Mouse (Mus musculus) heart, embryonic 13.5 days (tissue): Measurements from ENCODE around the gene Aig1. TPM values are rescaled to one million over a fixed set of nuclear protein-coding genes. Genes with fewer than 3 reads are reported as not detected.

ENCODE experiments used
- ATAC-seq: fragments of 200-750 bp; cut with Nextera tagmentation; 2 replicates; pipeline ENCODE4 v1.8.0; 2017; ENCODE audit warnings: moderate TSS enrichment; ENCODE audit not compliant: insufficient number of reproducible peaks, low FRiP score, low TSS enrichment; ENCODE audit errors: extremely low read depth
- H3K27ac ChIP-seq: fragments of 300-500 bp; sonication (generic); replicated peaks from 2 replicates; pipeline ENCODE4 v1.5.1; 2015; ENCODE audit warnings: moderate library complexity, mild to moderate bottlenecking, inconsistent platforms
- H3K27me3 ChIP-seq: fragments of 300-500 bp; sonication (generic); replicated peaks from 2 replicates; pipeline ENCODE4 v1.6.1; 2015; ENCODE audit warnings: mild to moderate bottlenecking, inconsistent platforms
- H3K36me3 ChIP-seq: fragments of 300-500 bp; sonication (generic); 2 replicates; pipeline ENCODE4 v1.6.1; 2015; ENCODE audit warnings: mild to moderate bottlenecking, inconsistent platforms
- H3K4me1 ChIP-seq: fragments of 300-500 bp; sonication (generic); 2 replicates; pipeline ENCODE4 v1.6.1; 2015; ENCODE audit warnings: inconsistent platforms
- H3K4me2 ChIP-seq: fragments of 300-500 bp; sonication (generic); 2 replicates; pipeline ENCODE4 v1.6.1; 2015; ENCODE audit warnings: inconsistent platforms, mild to moderate bottlenecking, moderate library complexity
- H3K4me3 ChIP-seq: fragments of 300-500 bp; sonication (generic); 2 replicates; pipeline ENCODE4 v1.5.1; 2015; ENCODE audit warnings: moderate library complexity, mild to moderate bottlenecking, inconsistent platforms
- H3K9ac ChIP-seq: fragments of 300-500 bp; sonication (generic); 2 replicates; pipeline ENCODE4 v1.6.1; 2015; ENCODE audit warnings: inconsistent platforms, mild to moderate bottlenecking, moderate library complexity
- H3K9me3 ChIP-seq: fragments of 300-500 bp; sonication (generic); 2 replicates; pipeline ENCODE4 v1.6.1; 2016; ENCODE audit warnings: inconsistent platforms
- WGBS: fragments of 180-500 bp; shearing (Covaris S2); methylation state at CpG from one replicate; pipeline ENCODE4 v1.1.7; 2015; ENCODE audit warnings: mixed read lengths; 5-methylcytosine and 5-hydroxymethylcytosine counted together
- polyA plus RNA-seq: library from polyadenylated mRNA; unstranded; fragments of >200 nt; fragmentation: Nextera tagmentation; extraction: Ambion mirVana; gene quantifications from 2 replicates; pipeline ENCODE4 v1.2.1, GENCODE M21; 2015

Aig1 gene
- polyA plus RNA-seq, 1 experiment from 2014 or later = 52.3 TPM

- no peaks in the 10 kb centered on the region for H3K27me3 ChIP-seq
- no peak overlapping the region for H3K4me3 ChIP-seq
- no peak for ATAC-seq
- H3K36me3 ChIP-seq = peaks cover 18% of the 10 kb centered on the region
- 73% methylated on average over 3 of the region's 3 CpGs for WGBS
- no peak overlapping the region for H3K27ac ChIP-seq
- no peak overlapping the region for H3K4me2 ChIP-seq
- no peak overlapping the region for H3K9ac ChIP-seq
- peaks cover 16% of the 10 kb centered on the region for H3K4me1 ChIP-seq
- no peaks in the 10 kb centered on the region for H3K9me3 ChIP-seq
These were observed 93.9 kb downstream of the Aig1 start for GRCm38 (mm10) chr10:13774910-13775309.

GRCm38 (mm10) chr10:13770720-13771119 lies 98.1 kb downstream of the Aig1 start:
- no peak for ATAC-seq

GRCm38 (mm10) chr10:13769789-13770188 lies 99.0 kb downstream of the Aig1 start:
- H3K9me3 ChIP-seq = no peaks in the 10 kb centered on the region
- peaks cover 5% of the 10 kb centered on the region; the same call in 1 of the 2 replicates for H3K36me3 ChIP-seq
- no peaks in the 10 kb centered on the region for H3K27me3 ChIP-seq
- peaks cover 23% of the 10 kb centered on the region for H3K4me1 ChIP-seq
- H3K9ac ChIP-seq = no peak overlapping the region
- ATAC-seq = no peak
- 32% methylated on average over 2 of the region's 2 CpGs for WGBS
- peak overlapping the region; percentile 21 for H3K4me2 ChIP-seq
- no peak overlapping the region for H3K4me3 ChIP-seq
- peak overlapping the region; percentile 24; the same call in 1 of the 2 replicates for H3K27ac ChIP-seq

More at GRCm38 (mm10) chr10:13770720-13771119, 98.1 kb downstream of the Aig1 start:
- Histone ChIP-seq H3K4me2 (no peak overlapping the region), H3K9ac (no peak overlapping the region), H3K4me3 (no peak overlapping the region), H3K9me3 (no peaks in the 10 kb centered on the region), H3K4me1 (peaks cover 23% of the 10 kb centered on the region), H3K27me3 (no peaks in the 10 kb centered on the region), H3K36me3 (peaks cover 9% of the 10 kb centered on the region; the same call in 1 of the 2 replicates), H3K27ac (no peak overlapping the region)
- WGBS = 66% methylated on average over 1 of the region's 1 CpGs

GRCm38 (mm10) chr10:13768866-13769265 lies 99.9 kb downstream of the Aig1 start:
- no peaks in the 10 kb centered on the region for H3K9me3 ChIP-seq
- H3K9ac ChIP-seq = no peak overlapping the region
- no peak for ATAC-seq
- peaks cover 5% of the 10 kb centered on the region; the same call in 1 of the 2 replicates for H3K36me3 ChIP-seq
- H3K27me3 ChIP-seq = no peaks in the 10 kb centered on the region
- H3K4me1 ChIP-seq = peaks cover 23% of the 10 kb centered on the region
- no peak overlapping the region for H3K4me2 ChIP-seq
- no peak overlapping the region for H3K4me3 ChIP-seq
- H3K27ac ChIP-seq = no peak overlapping the region

- no peak for ATAC-seq
- H3K9me3 ChIP-seq = no peaks in the 10 kb centered on the region
- H3K27ac ChIP-seq = no peak overlapping the region
- peaks cover 23% of the 10 kb centered on the region for H3K4me1 ChIP-seq
- H3K9ac ChIP-seq = no peak overlapping the region
- H3K4me3 ChIP-seq = no peak overlapping the region
- no peaks in the 10 kb centered on the region for H3K27me3 ChIP-seq
- WGBS = 84% methylated on average over 6 of the region's 6 CpGs
- no peaks in the 10 kb centered on the region for H3K36me3 ChIP-seq
- H3K4me2 ChIP-seq = no peak overlapping the region
These were observed 101.7 kb downstream of the Aig1 start for GRCm38 (mm10) chr10:13767076-13767475.

- Histone ChIP-seq H3K4me2 (no peak overlapping the region), H3K27ac (no peak overlapping the region), H3K4me1 (no peaks in the 10 kb centered on the region; the same call in 1 of the 2 replicates), H3K36me3 (no peaks in the 10 kb centered on the region), H3K9ac (no peak overlapping the region), H3K27me3 (no peaks in the 10 kb centered on the region), H3K4me3 (no peak overlapping the region), H3K9me3 (no peaks in the 10 kb centered on the region)
- no peak for ATAC-seq
- 65% methylated on average over 2 of the region's 2 CpGs for WGBS
These were observed 105.6 kb downstream of the Aig1 start for GRCm38 (mm10) chr10:13763151-13763550.

- no peak for ATAC-seq
- Histone ChIP-seq H3K4me3 (no peak overlapping the region), H3K4me1 (no peaks in the 10 kb centered on the region), H3K27me3 (no peaks in the 10 kb centered on the region), H3K9ac (no peak overlapping the region), H3K36me3 (peaks cover 18% of the 10 kb centered on the region), H3K4me2 (no peak overlapping the region), H3K9me3 (no peaks in the 10 kb centered on the region), H3K27ac (no peak overlapping the region)
- WGBS = 91% methylated on average over 1 of the region's 1 CpGs
These were observed 114.1 kb downstream of the Aig1 start for GRCm38 (mm10) chr10:13754712-13755111.

- 87% methylated on average over 5 of the region's 5 CpGs for WGBS
These were observed 115.0 kb downstream of the Aig1 start for GRCm38 (mm10) chr10:13753777-13754176.

GRCm38 (mm10) chr10:13739494-13740140 lies 129.2 kb downstream of the Aig1 start:
- Histone ChIP-seq H3K9ac (no peak overlapping the region), H3K4me2 (no peak overlapping the region), H3K27me3 (no peaks in the 10 kb centered on the region), H3K9me3 (no peaks in the 10 kb centered on the region), H3K4me1 (no peaks in the 10 kb centered on the region), H3K4me3 (no peak overlapping the region), H3K36me3 (0 out of 2 replicates have a peak, but pooled peaks cover 6% of the 10 kb centered on the region), H3K27ac (no peak overlapping the region)
- no peak for ATAC-seq
- 84% methylated on average over 18 of the region's 18 CpGs for WGBS

More at GRCm38 (mm10) chr10:13753777-13754176, 115.0 kb downstream of the Aig1 start:
- Histone ChIP-seq H3K4me3 (no peak overlapping the region), H3K4me1 (no peaks in the 10 kb centered on the region), H3K27me3 (no peaks in the 10 kb centered on the region), H3K9ac (no peak overlapping the region), H3K9me3 (no peaks in the 10 kb centered on the region), H3K4me2 (no peak overlapping the region), H3K36me3 (peaks cover 18% of the 10 kb centered on the region), H3K27ac (no peak overlapping the region)
- ATAC-seq = no peak

GRCm38 (mm10) chr10:13730039-13730748 lies 138.6 kb downstream of the Aig1 start:
- H3K36me3 ChIP-seq = no peaks in the 10 kb centered on the region
- H3K4me3 ChIP-seq = no peak overlapping the region
- no peak overlapping the region for H3K27ac ChIP-seq
- H3K4me1 ChIP-seq = peaks cover 5% of the 10 kb centered on the region; the same call in 1 of the 2 replicates
- no peak for ATAC-seq
- no peaks in the 10 kb centered on the region for H3K27me3 ChIP-seq
- WGBS = 81% methylated on average over 4 of the region's 4 CpGs
- H3K4me2 ChIP-seq = no peak overlapping the region
- no peaks in the 10 kb centered on the region for H3K9me3 ChIP-seq
- no peak overlapping the region for H3K9ac ChIP-seq

- H3K27me3 ChIP-seq = no peaks in the 10 kb centered on the region
- no peak overlapping the region for H3K4me2 ChIP-seq
- 75% methylated on average over 6 of the region's 6 CpGs for WGBS
These were observed 141.1 kb downstream of the Aig1 start for GRCm38 (mm10) chr10:13727676-13728075.

More at GRCm38 (mm10) chr10:13727676-13728075, 141.1 kb downstream of the Aig1 start:
- no peaks in the 10 kb centered on the region for H3K36me3 ChIP-seq
- H3K9me3 ChIP-seq = no peaks in the 10 kb centered on the region
- no peak overlapping the region for H3K27ac ChIP-seq
- peaks cover 7% of the 10 kb centered on the region; the same call in 1 of the 2 replicates for H3K4me1 ChIP-seq
- H3K4me3 ChIP-seq = no peak overlapping the region
- H3K9ac ChIP-seq = no peak overlapping the region
- ATAC-seq = no peak
